Mouse (Mus musculus) midbrain, embryonic 10.5 days (tissue): ENCODE data around the gene Ccdc81. TPM values are rescaled to one million over a fixed set of nuclear protein-coding genes. Genes with fewer than 3 reads are reported as not detected.

ENCODE experiments used
- DNase-seq: peaks from one replicate; pipeline ENCODE4 v3.0.0-alpha.2; 2017; ENCODE audit warnings: low spot score
- H3K27ac ChIP-seq: fragments of 300-500 bp; sonication (generic); replicated peaks from 2 replicates; pipeline ENCODE4 v1.5.1; 2016; ENCODE audit warnings: mild to moderate bottlenecking
- H3K27me3 ChIP-seq: fragments of 300-500 bp; sonication (generic); 2 replicates; pipeline ENCODE4 v1.6.1; 2016; ENCODE audit warnings: low read depth, mild to moderate bottlenecking; ENCODE audit not compliant: poor library complexity, severe bottlenecking
- H3K36me3 ChIP-seq: fragments of 300-500 bp; sonication (generic); 2 replicates; pipeline ENCODE4 v1.6.1; 2016; ENCODE audit warnings: mild to moderate bottlenecking, moderate library complexity
- H3K4me1 ChIP-seq: fragments of 300-500 bp; sonication (generic); 2 replicates; pipeline ENCODE4 v1.6.1; 2016
- H3K4me3 ChIP-seq: fragments of 300-500 bp; sonication (generic); 2 replicates; pipeline ENCODE4 v1.5.1; 2016; ENCODE audit warnings: mild to moderate bottlenecking, moderate library complexity
- H3K9me3 ChIP-seq: fragments of 300-500 bp; sonication (generic); replicated peaks from 2 replicates; pipeline ENCODE4 v1.6.1; 2016; ENCODE audit warnings: mild to moderate bottlenecking
- WGBS: fragments of 180-500 bp; shearing (Covaris S2); methylation state at CpG from one replicate; pipeline ENCODE4 v1.1.7; 2016; 5-methylcytosine and 5-hydroxymethylcytosine counted together
- polyA plus RNA-seq: library from polyadenylated mRNA; unstranded; fragments of >200 nt; fragmentation: Nextera tagmentation; extraction: Ambion mirVana; gene quantifications from 2 replicates; pipeline ENCODE4 v1.2.1, GENCODE M21; 2016

Ccdc81 gene
- polyA plus RNA-seq, 1 experiment from 2014 or later, result 0.10 TPM

- WGBS, result 83% methylated on average over 20 of the region's 20 CpGs
- H3K36me3 ChIP-seq, result no peaks in the 10 kb centered on the region
- H3K4me1 ChIP-seq, result peaks cover under 1% of the 10 kb centered on the region
- no peaks in the 10 kb centered on the region for H3K9me3 ChIP-seq
- no peak overlapping the region for H3K27ac ChIP-seq
- no peak overlapping the region for H3K4me3 ChIP-seq
- DNase-seq, result no peak
- no peaks in the 10 kb centered on the region for H3K27me3 ChIP-seq
These were observed 5.6 kb upstream of the Ccdc81 start for GRCm38 (mm10) chr7:89908899-89909621.

GRCm38 (mm10) chr7:89908421-89908820 is 5.0 kb upstream of the Ccdc81 start:
- no peak overlapping the region for H3K4me3 ChIP-seq
- H3K27me3 ChIP-seq, result no peaks in the 10 kb centered on the region
- H3K36me3 ChIP-seq, result no peaks in the 10 kb centered on the region
- no peak overlapping the region for H3K27ac ChIP-seq
- no peak for DNase-seq
- 67% methylated on average over 7 of the region's 7 CpGs for WGBS
- H3K4me1 ChIP-seq, result peaks cover 7% of the 10 kb centered on the region
- H3K9me3 ChIP-seq, result no peaks in the 10 kb centered on the region

DNA sequence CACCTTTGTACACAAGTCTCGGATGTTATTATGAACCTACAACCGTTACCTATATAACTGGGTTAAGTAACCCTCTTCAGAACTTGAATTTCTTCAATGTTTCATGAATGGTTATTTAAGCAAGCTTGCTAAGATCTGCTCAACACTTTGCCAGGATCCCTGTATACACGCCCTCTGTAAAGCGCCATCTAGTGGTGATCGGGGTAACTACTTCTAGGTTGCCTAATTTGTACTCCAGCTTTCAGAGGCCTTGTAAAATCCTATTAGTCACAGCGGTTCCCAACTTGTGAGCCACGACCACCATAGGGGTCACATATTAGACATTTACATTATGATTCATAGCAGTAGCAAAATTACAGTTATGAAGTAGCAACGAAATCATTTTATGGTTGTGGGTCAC is 4.5 kb upstream of the Ccdc81 start:
- H3K27me3 ChIP-seq, result no peaks in the 10 kb centered on the region
- 19% methylated on average over 8 of the region's 8 CpGs for WGBS

DNA sequence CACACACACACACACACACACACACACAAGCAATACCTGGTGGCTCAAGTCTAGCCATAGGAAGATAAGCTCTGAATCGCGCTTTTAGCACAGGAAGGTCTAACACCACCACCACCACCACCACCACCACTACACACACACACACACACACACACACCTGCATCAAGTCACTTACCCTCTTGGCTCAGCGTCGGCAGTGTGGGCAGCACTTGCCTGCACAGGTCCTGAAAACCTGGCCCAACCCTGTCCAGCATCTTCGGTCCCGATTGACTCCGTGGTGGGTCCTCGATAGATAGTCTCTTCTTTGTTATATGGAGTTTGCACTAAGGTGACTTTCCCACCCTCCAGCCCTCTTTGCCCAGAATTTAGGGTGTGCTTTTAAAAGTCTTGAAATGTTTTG is 422 bp downstream of the Ccdc81 start:
- no peak for DNase-seq
- WGBS, result 88% methylated on average over 8 of the region's 8 CpGs
- Histone ChIP-seq H3K4me3 (peak overlapping the region; percentile 39; the same call in 1 of the 2 replicates), H3K4me1 (peaks cover 13% of the 10 kb centered on the region), H3K9me3 (no peaks in the 10 kb centered on the region), H3K36me3 (no peaks in the 10 kb centered on the region), H3K27me3 (no peaks in the 10 kb centered on the region), H3K27ac (no peak overlapping the region)

More for the DNA sequence above, 4.5 kb upstream of the Ccdc81 start:
- no peak overlapping the region for H3K27ac ChIP-seq
- H3K4me1 ChIP-seq, result peaks cover 12% of the 10 kb centered on the region
- peak; percentile 73 for DNase-seq
- no peak overlapping the region for H3K4me3 ChIP-seq
- no peaks in the 10 kb centered on the region for H3K9me3 ChIP-seq
- H3K36me3 ChIP-seq, result no peaks in the 10 kb centered on the region

GRCm38 (mm10) chr7:89891856-89892255 is 11.6 kb downstream of the Ccdc81 start:
- Histone ChIP-seq H3K36me3 (no peaks in the 10 kb centered on the region), H3K27ac (no peak overlapping the region), H3K4me1 (no peaks in the 10 kb centered on the region), H3K27me3 (no peaks in the 10 kb centered on the region), H3K9me3 (no peaks in the 10 kb centered on the region), H3K4me3 (no peak overlapping the region)
- 31% methylated on average over 4 of the region's 4 CpGs for WGBS
- DNase-seq, result no peak

- WGBS, result 84% methylated on average over 5 of the region's 5 CpGs
- Histone ChIP-seq H3K4me1 (no peaks in the 10 kb centered on the region), H3K27me3 (no peaks in the 10 kb centered on the region), H3K9me3 (no peaks in the 10 kb centered on the region), H3K27ac (no peak overlapping the region), H3K36me3 (no peaks in the 10 kb centered on the region), H3K4me3 (no peak overlapping the region)
- DNase-seq, result no peak
These were observed 12.0 kb downstream of the Ccdc81 start for GRCm38 (mm10) chr7:89891412-89891811.

DNA sequence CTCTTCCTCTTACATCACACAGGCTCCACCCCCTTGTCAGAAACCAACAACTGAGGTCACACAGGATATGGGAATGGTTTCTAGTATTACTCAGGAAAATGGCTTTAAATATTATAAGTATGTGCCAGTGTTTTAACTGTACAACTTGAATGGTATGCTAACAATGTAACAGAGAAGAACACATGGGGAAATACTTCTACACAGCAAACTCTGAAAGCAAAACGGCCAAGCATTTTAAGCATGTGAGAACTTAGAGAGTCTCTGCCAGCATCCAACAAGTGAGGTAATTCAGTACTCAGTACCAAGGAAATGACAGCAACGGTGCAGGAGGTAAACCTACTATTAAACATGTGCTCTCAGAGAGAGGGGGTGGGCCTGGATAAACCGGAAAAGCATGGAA is 18.9 kb downstream of the Ccdc81 start:
- H3K9me3 ChIP-seq, result no peaks in the 10 kb centered on the region
- no peak for DNase-seq
- H3K36me3 ChIP-seq, result no peaks in the 10 kb centered on the region
- H3K4me3 ChIP-seq, result no peak overlapping the region
- WGBS, result 82% methylated on average over 3 of the region's 3 CpGs
- no peaks in the 10 kb centered on the region for H3K4me1 ChIP-seq
- no peaks in the 10 kb centered on the region for H3K27me3 ChIP-seq
- H3K27ac ChIP-seq, result no peak overlapping the region

DNA sequence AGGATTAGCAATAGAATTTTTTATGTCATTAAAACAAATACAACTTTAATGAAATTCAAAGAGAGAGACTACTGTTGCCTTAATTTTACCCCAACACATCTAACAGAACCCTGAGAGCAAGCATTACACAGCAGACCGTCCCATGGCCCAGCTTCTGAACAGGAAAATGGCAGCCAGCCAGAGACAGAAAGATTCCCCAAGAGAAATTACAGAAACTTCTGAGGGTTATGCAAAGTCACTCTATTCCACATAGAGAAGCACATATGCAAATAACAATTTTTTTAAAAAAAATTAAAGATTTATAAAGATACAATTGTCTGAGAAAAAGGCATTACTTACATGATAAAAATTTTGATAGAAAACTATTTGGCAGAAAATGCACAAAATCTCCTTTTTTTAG is 23.7 kb downstream of the Ccdc81 start:
- H3K27me3 ChIP-seq, result no peaks in the 10 kb centered on the region
- H3K36me3 ChIP-seq, result no peaks in the 10 kb centered on the region
- H3K4me1 ChIP-seq, result no peaks in the 10 kb centered on the region
- H3K27ac ChIP-seq, result no peak overlapping the region
- H3K9me3 ChIP-seq, result no peaks in the 10 kb centered on the region
- WGBS, result 86% methylated on average over 1 of the region's 1 CpGs
- DNase-seq, result no peak
- H3K4me3 ChIP-seq, result no peak overlapping the region

- no peak overlapping the region for H3K4me3 ChIP-seq
- H3K27me3 ChIP-seq, result no peaks in the 10 kb centered on the region
- no peak overlapping the region for H3K27ac ChIP-seq
- H3K9me3 ChIP-seq, result no peaks in the 10 kb centered on the region
- H3K4me1 ChIP-seq, result no peaks in the 10 kb centered on the region
- WGBS, result 83% methylated on average over 5 of the region's 5 CpGs
- no peaks in the 10 kb centered on the region for H3K36me3 ChIP-seq
- no peak for DNase-seq
These were observed 36.2 kb downstream of the Ccdc81 start for GRCm38 (mm10) chr7:89867221-89867620.

DNA sequence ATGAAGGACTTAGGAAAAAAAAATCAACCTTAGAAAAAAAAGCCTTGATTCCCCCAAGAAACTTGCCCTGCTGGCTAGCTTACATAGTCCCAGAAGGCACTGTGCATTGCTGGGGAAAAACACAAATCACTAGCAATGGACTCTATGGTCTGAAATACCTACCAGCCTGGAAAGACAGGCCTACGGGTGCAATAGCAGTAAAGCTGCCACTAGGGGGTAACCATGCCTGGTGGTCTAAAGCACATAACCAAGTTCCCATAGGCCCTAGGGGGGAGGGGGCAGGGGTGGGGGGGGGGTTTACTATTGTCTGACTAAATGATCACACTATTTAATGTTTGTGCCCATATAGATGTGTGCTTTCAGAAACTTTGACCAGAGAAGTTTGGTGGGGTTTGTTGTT is 38.7 kb downstream of the Ccdc81 start:
- no peak for DNase-seq
- no peaks in the 10 kb centered on the region for H3K9me3 ChIP-seq
- no peak overlapping the region for H3K4me3 ChIP-seq
- no peak overlapping the region for H3K27ac ChIP-seq
- H3K4me1 ChIP-seq, result no peaks in the 10 kb centered on the region
- H3K27me3 ChIP-seq, result no peaks in the 10 kb centered on the region
- H3K36me3 ChIP-seq, result no peaks in the 10 kb centered on the region
- WGBS, result 84% methylated on average over 1 of the region's 1 CpGs

DNA sequence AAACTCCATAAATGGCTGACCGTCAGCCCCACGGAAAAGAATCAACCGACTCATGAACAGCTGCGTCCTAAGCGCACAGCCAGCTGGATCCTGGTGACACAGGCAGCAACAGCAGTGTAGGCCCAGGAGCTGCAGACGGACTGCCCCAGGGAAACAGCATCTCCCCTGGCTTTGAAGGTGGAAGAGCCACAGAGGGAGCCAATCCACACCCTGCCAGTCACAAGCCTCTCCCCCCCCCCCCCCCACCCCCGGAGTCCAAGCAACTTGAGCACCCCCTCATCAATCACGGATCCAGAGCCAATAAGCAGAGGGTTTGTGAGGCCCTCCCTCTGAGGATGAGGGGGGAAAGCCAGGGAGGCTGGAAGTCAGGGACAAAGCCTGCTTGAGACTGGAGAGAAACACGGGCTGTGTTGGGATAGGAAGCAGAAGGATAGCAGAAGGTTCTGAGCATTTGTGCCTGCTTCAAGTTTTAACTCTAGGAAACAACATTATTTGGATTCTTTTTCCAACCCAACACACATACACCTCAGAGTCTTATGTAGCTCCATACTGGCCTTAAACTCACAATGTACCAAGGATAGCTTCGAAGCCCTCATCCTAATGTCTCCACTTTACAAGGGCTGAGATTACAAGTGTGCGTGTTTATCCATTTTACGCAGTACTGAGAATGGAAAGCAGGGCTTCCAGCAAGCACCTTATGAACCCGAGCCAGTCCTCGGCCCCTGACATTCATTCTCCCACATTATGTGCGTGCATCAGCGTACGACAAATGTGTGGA is 46.8 kb downstream of the Ccdc81 start:
- H3K27ac ChIP-seq, result peak overlapping the region; percentile 42
- peaks cover 11% of the 10 kb centered on the region for H3K4me1 ChIP-seq
- H3K4me3 ChIP-seq, result no peak overlapping the region; the same call in 1 of the 2 replicates
- peak; percentile 41 for DNase-seq
- no peaks in the 10 kb centered on the region for H3K9me3 ChIP-seq
- 59% methylated on average over 17 of the region's 17 CpGs for WGBS
- H3K36me3 ChIP-seq, result no peaks in the 10 kb centered on the region
- no peaks in the 10 kb centered on the region for H3K27me3 ChIP-seq

DNA sequence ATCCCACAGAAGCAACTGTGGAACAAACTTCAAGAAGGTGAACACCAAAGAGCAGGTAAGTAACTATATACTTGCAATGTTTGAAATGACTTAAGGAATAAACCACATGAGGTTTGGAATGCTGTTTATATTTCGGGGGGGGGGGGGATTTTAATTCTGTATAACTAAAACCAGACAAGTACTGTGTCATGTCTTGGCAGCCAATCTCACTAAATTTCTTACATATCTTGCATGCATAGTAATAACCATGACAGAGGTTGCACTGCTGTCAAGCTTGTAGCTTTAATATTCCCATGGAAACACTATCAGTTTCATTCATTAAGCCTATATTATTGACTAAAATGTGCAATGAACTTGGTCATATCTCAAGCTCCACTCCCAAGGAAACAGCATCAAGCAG is 48.2 kb downstream of the Ccdc81 start:
- Histone ChIP-seq H3K27me3 (no peaks in the 10 kb centered on the region), H3K4me1 (peaks cover 11% of the 10 kb centered on the region), H3K36me3 (no peaks in the 10 kb centered on the region), H3K27ac (no peak overlapping the region), H3K4me3 (no peak overlapping the region), H3K9me3 (no peaks in the 10 kb centered on the region)
- no peak for DNase-seq
- WGBS, result 69% methylated on average over 1 of the region's 1 CpGs

DNA sequence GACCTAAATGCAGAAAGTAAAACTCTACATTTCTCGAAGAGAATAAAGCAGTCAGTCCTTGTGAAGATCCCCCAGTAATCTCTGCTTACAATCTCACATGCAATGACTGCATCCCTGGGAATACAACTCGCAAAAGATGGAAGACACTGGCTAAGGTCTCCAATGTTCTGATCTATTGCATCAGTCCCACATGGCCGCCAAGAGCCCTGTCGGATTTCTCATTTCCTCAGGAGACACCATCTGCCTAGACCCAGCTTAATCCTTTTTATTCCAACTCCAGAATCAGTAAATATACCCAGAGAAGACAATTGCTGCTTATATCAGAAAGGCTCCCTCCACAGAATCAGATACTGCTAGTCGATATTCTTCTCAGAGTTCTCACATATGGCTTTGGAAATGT is 50.3 kb downstream of the Ccdc81 start:
- H3K4me1 ChIP-seq, result peaks cover 11% of the 10 kb centered on the region
- no peaks in the 10 kb centered on the region for H3K36me3 ChIP-seq
- WGBS, result 88% methylated on average over 5 of the region's 5 CpGs
- H3K27ac ChIP-seq, result no peak overlapping the region
- no peak for DNase-seq
- no peaks in the 10 kb centered on the region for H3K27me3 ChIP-seq
- H3K4me3 ChIP-seq, result no peak overlapping the region
- no peaks in the 10 kb centered on the region for H3K9me3 ChIP-seq
